Mouse (Mus musculus) midbrain, embryonic 10.5 days (tissue): ENCODE results near the gene Cdiptos. TPM values are rescaled to one million over a fixed set of nuclear protein-coding genes. Genes with fewer than 3 reads are reported as not detected.

Experiments used
- DNase-seq: peaks from one replicate; pipeline ENCODE4 v3.0.0-alpha.2; 2017; ENCODE audit warnings: low spot score
- H3K27ac ChIP-seq: fragments of 300-500 bp; sonication (generic); replicated peaks from 2 replicates; pipeline ENCODE4 v1.5.1; 2016; ENCODE audit warnings: mild to moderate bottlenecking
- H3K27me3 ChIP-seq: fragments of 300-500 bp; sonication (generic); 2 replicates; pipeline ENCODE4 v1.6.1; 2016; ENCODE audit warnings: low read depth, mild to moderate bottlenecking; ENCODE audit not compliant: poor library complexity, severe bottlenecking
- H3K36me3 ChIP-seq: fragments of 300-500 bp; sonication (generic); 2 replicates; pipeline ENCODE4 v1.6.1; 2016; ENCODE audit warnings: mild to moderate bottlenecking, moderate library complexity
- H3K4me1 ChIP-seq: fragments of 300-500 bp; sonication (generic); 2 replicates; pipeline ENCODE4 v1.6.1; 2016
- H3K4me3 ChIP-seq: fragments of 300-500 bp; sonication (generic); 2 replicates; pipeline ENCODE4 v1.5.1; 2016; ENCODE audit warnings: mild to moderate bottlenecking, moderate library complexity
- H3K9me3 ChIP-seq: fragments of 300-500 bp; sonication (generic); replicated peaks from 2 replicates; pipeline ENCODE4 v1.6.1; 2016; ENCODE audit warnings: mild to moderate bottlenecking
- WGBS: fragments of 180-500 bp; shearing (Covaris S2); methylation state at CpG from one replicate; pipeline ENCODE4 v1.1.7; 2016; 5-methylcytosine and 5-hydroxymethylcytosine counted together
- polyA plus RNA-seq: library from polyadenylated mRNA; unstranded; fragments of >200 nt; fragmentation: Nextera tagmentation; extraction: Ambion mirVana; gene quantifications from 2 replicates; pipeline ENCODE4 v1.2.1, GENCODE M21; 2016

Cdiptos gene
- polyA plus RNA-seq, 1 experiment from 2014 or later = 0.51 TPM

DNA sequence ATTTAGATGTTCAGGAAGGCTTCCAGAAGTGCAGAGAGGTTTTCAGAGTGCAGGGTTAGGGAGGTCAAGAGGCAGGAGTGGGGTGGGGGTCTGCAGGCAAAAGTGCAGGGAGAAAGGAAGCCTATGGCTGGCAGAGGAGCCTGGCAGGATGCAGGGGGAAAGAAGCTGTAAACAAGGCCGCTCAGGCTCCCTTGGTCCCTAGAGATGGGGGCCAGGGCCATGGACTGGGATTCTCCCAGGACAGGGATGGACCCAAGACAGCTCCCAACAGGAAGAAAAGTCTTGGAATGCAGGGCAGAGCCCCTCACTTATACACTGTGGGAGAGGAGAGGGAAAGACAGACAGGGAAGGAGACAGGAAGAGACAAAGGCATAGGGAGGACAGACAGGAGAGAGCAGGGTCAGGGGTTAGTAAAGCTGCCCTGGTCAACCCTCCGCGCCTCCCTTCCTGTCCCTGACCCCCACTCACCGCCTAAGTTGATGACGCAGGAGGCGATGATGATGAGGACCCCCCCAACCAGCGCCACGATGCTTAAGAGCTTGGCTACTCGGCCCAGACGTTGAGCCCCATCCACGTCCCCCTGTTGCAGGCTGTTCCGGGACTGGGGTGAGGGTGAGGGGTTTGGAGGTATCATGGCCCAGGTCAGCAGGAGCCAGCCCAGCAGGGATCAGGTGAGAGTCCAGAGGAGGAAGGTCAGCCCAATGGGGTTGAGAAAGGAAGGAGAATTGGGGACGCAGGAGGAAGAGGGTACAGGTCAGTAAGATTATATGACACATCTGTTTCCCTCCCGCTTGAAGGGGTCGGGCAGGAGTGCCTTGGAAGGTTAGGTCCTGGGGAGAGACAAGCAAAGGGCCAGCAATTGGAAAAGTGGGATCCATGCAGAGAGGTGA, 42.8 kb upstream of the Cdiptos start:
- Histone ChIP-seq H3K4me1 (peaks cover 98% of the 10 kb centered on the region), H3K4me3 (peak overlapping the region; percentile 88; the same call in 1 of the 2 replicates), H3K27me3 (no peaks in the 10 kb centered on the region), H3K9me3 (no peaks in the 10 kb centered on the region), H3K36me3 (peaks cover 45% of the 10 kb centered on the region), H3K27ac (peak overlapping the region; percentile 96)
- DNase-seq = no peak
- WGBS = 79% methylated on average over 15 of the region's 15 CpGs

DNA sequence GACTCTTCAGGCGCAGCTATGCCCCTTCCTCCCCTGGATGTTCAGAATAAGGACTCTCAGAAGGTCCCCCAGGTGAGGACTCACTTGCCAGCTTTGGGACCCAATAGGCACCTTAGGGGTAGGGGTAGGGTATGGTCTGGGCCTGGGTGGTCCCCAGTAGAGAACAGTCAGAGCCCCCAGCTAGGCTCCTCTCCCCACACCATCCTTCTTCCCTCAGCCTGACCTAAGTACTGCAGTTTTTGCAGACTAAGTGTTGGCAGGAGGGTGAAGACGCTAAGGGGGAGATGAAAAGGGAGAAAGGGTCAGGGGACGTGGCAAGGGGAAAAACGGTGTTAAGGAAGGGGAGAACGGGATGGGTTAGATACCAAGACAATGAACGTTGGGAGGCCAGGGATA, 42.0 kb upstream of the Cdiptos start:
- Histone ChIP-seq H3K36me3 (peaks cover 45% of the 10 kb centered on the region), H3K9me3 (no peaks in the 10 kb centered on the region), H3K4me3 (peak overlapping the region; percentile 14; the same call in 1 of the 2 replicates), H3K4me1 (peaks cover 91% of the 10 kb centered on the region), H3K27ac (peak overlapping the region; percentile 96), H3K27me3 (no peaks in the 10 kb centered on the region)
- WGBS = 65% methylated on average over 6 of the region's 6 CpGs
- no peak for DNase-seq

DNA sequence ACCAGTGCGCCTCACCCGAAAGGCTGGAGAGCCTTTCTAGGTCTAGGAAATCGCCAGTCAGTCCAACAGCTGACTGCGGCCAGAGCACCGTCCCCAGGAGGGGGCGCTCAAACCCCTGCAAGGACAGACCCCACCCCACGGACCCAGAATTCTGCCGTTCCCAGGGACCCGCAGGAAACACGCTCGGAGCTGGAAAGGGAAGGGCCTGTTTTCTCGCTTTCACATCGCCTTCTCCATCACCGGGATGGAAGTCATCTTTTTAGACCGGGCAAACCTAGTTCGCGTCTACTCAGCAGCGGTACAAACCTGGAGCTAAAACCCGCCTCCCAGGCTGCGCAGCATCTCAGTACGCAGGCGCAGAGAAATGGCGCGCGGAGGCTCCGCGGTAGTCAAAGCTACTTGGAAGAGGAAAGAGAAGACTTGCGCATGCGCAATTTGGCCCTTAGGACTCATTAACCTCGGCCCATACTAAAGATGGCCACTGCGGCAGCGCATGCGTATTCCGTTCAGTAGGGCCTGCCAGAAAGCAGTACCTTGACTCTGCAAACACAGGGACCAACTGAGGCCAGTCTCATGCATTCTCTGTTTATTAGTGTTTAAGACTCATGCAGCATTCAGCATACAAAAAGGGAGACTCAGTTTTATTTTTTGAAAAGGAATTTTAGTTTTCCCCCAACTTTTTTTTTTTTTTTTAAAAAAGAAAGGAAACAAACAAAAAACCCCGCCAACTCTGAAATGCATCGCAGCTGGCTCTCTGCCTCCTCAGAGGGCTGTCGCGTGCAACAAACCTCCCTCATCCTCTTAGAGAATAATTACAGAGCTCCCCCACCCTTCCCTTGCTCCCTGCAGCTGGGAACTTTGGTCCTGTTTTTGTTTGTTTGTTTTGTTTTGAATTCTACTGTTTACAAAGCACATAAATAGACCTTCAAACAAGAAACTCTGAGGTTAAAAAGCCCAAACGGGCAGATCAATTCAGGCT, 41.4 kb upstream of the Cdiptos start, which contains the start of gene Pagr1a:
Gene Pagr1a, minus strand, starts transcription at position 382 of the 979 bp plus-strand sequence.
- DNase-seq = peak; percentile 99
- WGBS = 6% methylated on average over 39 of the region's 39 CpGs
- Histone ChIP-seq H3K4me1 (peaks cover 84% of the 10 kb centered on the region), H3K27me3 (no peaks in the 10 kb centered on the region), H3K27ac (peak within 1 kb of the TSS; percentile 96), H3K4me3 (peak within 1 kb of the TSS; percentile 91), H3K9me3 (no peaks in the 10 kb centered on the region), H3K36me3 (peaks cover 45% of the 10 kb centered on the region)

DNA sequence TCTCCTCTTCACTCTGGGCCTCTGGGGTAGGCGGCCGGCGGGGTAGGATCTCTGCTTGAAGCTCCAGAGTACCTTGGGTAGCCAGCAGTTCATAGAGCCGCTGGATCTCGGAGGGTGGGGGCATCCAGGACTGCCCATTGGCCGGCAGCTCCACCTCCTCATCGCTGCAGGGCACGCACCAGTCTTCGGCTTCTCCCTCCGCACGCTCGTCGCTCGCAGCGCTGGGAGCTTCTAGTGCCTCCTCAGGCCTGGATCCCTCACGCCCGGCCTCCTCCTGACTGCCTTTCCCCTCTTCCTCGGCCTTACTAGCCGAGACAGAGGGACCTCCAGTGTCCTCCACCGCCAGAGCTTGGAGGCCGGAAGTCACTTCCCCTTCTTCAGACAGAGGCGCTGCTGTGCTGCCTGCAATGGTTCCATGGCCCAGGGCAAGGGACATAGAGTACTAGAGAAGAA, 40.6 kb upstream of the Cdiptos start:
- WGBS = under 1% methylated on average over 22 of the region's 22 CpGs
- Histone ChIP-seq H3K27me3 (no peaks in the 10 kb centered on the region), H3K4me3 (peak overlapping the region; percentile 91), H3K9me3 (no peaks in the 10 kb centered on the region), H3K4me1 (peaks cover 80% of the 10 kb centered on the region), H3K27ac (peak overlapping the region; percentile 96), H3K36me3 (peaks cover 44% of the 10 kb centered on the region)
- no peak for DNase-seq

DNA sequence TGATC, 40.4 kb upstream of the Cdiptos start, which contains the start of gene Pagr1b:
Gene Pagr1b, minus strand, starts transcription at position 4 of the 5 bp plus-strand sequence.
- no peak for DNase-seq
- H3K4me1 ChIP-seq = peaks cover 79% of the 10 kb centered on the region

DNA sequence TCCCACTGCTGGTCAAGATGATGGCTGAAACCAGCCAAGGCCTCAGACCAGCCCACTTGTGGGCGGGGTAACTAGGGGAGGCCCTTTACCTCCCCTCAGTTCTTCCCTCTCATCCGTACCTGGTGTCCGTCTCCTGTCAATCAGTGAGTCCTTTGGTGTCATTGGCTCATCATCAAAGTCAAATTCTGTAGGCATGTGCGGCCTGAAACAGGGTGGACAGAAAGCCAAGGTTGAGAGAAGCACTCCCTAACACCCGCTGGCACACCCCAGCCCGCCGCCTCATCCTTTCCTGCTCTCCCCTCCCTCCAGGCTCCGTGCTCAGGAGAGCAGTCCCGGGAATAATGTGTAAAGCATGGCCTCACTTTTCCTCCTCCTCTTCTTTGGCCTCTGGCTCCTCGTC, 40.2 kb upstream of the Cdiptos start:
- H3K4me1 ChIP-seq = peaks cover 77% of the 10 kb centered on the region
- H3K27ac ChIP-seq = peak overlapping the region; percentile 96
- peak overlapping the region; percentile 91 for H3K4me3 ChIP-seq
- H3K27me3 ChIP-seq = no peaks in the 10 kb centered on the region
- H3K9me3 ChIP-seq = no peaks in the 10 kb centered on the region
- WGBS = 3% methylated on average over 10 of the region's 10 CpGs
- peaks cover 43% of the 10 kb centered on the region for H3K36me3 ChIP-seq
- peak; percentile 51 for DNase-seq

More for the DNA sequence above, 40.4 kb upstream of the Cdiptos start, which contains the start of gene Pagr1b:
- H3K36me3 ChIP-seq = peaks cover 43% of the 10 kb centered on the region
- no peaks in the 10 kb centered on the region for H3K9me3 ChIP-seq
- H3K4me3 ChIP-seq = peak within 1 kb of the TSS; percentile 91
- H3K27ac ChIP-seq = peak within 1 kb of the TSS; percentile 96
- no peaks in the 10 kb centered on the region for H3K27me3 ChIP-seq

DNA sequence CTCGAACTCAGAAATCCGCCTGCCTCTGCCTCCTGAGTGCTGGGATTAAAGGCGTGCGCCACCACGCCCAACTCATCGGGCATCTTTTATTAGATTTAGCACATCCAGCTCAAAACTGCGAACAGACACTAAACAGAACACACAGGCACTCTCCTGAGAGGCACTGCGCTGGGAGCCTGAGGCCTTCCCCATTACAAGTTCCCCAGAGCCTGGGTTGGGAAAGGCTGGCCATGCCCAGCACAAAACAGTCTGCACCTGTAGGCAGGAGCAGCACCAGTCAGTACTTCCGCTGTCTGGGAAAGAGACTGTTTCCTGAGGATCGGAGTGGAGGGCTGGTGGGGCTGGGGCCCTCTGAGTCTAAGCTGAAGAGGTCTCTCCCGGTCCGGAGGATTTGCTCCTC, 39.1 kb upstream of the Cdiptos start:
- 93% methylated on average over 12 of the region's 12 CpGs for WGBS
- Histone ChIP-seq H3K27ac (peak overlapping the region; percentile 38; the same call in 1 of the 2 replicates), H3K4me1 (peaks cover 66% of the 10 kb centered on the region), H3K27me3 (no peaks in the 10 kb centered on the region), H3K4me3 (peak overlapping the region; percentile 91), H3K9me3 (no peaks in the 10 kb centered on the region), H3K36me3 (peaks cover 47% of the 10 kb centered on the region)
- DNase-seq = no peak

DNA sequence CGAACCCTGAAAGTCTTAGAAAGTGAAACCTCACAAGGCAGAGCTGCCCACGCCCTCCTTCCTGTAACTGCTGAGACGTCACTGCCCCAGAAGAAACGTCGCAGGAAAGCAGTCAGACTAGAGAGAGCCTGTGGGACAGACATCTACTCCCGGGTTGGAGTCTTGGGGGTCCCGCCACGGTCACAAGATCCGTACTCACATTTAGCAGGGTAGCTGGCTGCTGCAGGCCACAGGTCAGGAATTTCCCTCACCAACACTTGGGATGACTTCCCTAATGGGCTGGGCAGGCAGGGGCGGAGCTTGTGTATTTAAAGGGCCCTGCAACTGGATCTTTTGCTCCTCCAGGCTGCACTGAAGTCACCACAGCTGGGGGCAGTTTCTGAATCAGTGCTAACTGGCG, 38.4 kb upstream of the Cdiptos start, which contains the start of gene Mvp:
Gene Mvp, minus strand, starts transcription at position 302 of the 400 bp plus-strand sequence.
- DNase-seq = no peak
- Histone ChIP-seq H3K27me3 (no peaks in the 10 kb centered on the region), H3K4me1 (peaks cover 60% of the 10 kb centered on the region), H3K36me3 (peaks cover 47% of the 10 kb centered on the region), H3K4me3 (peak within 1 kb of the TSS; percentile 91), H3K27ac (peak within 1 kb of the TSS; percentile 38), H3K9me3 (no peaks in the 10 kb centered on the region)
- 79% methylated on average over 11 of the region's 11 CpGs for WGBS

DNA sequence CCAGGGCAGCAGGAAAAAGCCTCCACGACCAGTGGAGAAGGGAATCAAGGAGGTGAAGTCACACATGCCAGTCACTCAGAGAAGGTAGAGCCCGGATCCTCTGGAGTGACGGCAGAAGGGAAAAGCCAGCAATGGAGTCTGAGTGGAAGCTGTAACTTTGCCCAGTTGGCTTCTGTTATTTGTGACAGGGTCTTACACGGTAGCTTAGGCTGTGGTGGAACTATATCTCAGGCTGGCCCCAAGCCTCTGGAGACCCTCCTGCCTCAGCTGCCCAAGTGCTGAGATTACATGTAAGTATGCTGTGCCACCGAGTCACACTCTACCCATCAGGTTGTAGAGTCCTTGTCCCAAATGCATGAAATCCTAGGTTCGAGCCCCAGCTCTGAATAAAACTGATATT, 37.5 kb upstream of the Cdiptos start:
- Histone ChIP-seq H3K4me3 (0 out of 2 replicates have a peak overlapping the region, but pooled peaks have one; percentile 3), H3K9me3 (no peaks in the 10 kb centered on the region), H3K36me3 (peaks cover 47% of the 10 kb centered on the region), H3K27ac (no peak overlapping the region), H3K27me3 (no peaks in the 10 kb centered on the region), H3K4me1 (peaks cover 58% of the 10 kb centered on the region)
- DNase-seq = no peak
- 95% methylated on average over 6 of the region's 6 CpGs for WGBS

DNA sequence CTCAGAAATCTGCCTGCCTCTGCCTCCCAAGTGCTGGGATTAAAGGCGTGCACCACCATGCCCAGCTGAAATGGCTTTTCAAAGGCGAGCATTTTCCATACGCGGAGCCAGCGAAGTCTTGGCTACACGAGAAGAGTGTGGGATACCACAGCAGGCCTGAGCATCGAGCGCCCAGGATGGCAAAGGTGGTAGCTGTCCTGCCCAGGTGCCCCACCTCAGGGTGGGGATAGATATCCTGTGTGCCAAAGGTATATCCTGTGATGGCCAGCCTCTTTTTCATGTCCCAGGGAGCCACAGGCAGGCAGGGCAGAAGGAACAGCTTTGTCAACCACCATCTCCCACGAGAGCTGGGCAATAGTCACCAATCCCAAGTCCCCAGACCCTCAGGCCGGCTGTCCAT, 36.9 kb upstream of the Cdiptos start:
- 96% methylated on average over 10 of the region's 10 CpGs for WGBS
- Histone ChIP-seq H3K4me1 (peaks cover 55% of the 10 kb centered on the region), H3K9me3 (no peaks in the 10 kb centered on the region), H3K4me3 (0 out of 2 replicates have a peak overlapping the region, but pooled peaks have one; percentile 3), H3K36me3 (peaks cover 47% of the 10 kb centered on the region), H3K27me3 (no peaks in the 10 kb centered on the region), H3K27ac (no peak overlapping the region)
- no peak for DNase-seq

DNA sequence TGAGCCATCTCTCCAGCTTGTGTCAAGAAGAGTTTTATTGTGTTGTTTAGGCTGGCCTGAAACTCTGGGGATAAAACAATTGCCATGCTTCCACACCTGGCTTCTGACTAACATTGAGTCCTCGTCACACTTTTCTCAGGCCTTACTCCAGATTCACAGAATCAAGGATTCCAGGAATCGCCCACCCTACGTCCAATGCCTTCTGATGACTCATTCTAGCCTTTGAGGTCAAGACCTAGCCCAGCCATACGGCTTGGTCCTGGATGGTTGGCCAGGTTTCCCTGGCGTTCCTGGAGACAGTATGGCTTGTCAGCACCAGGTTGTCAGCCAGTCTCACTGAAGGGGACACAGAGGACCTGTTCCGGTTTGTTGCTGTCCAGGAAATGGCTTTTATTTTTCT, 36.5 kb upstream of the Cdiptos start:
- no peak for DNase-seq
- no peaks in the 10 kb centered on the region for H3K9me3 ChIP-seq
- WGBS = 90% methylated on average over 6 of the region's 6 CpGs
- H3K4me1 ChIP-seq = peaks cover 50% of the 10 kb centered on the region
- no peak overlapping the region for H3K4me3 ChIP-seq
- H3K36me3 ChIP-seq = peaks cover 47% of the 10 kb centered on the region
- H3K27me3 ChIP-seq = no peaks in the 10 kb centered on the region
- no peak overlapping the region for H3K27ac ChIP-seq

DNA sequence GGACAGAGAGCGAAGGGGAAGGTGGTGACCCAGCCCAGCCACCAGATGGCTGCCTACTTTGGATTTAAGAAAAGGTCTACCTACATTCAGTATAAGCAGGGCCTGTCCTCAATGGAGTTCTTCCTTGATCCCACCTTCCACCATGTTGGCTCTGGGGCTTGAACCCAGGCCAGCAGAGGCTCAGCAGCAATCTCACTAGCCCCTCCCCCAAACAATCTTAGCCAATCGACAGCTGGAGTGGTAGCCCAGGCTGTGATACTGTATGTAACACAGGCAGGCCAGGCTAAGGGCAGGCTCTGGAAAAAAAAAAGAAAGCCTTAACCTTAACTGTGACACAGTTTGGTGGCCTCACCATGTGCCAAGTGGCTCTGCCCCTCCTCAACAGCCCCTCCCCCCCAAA, 35.8 kb upstream of the Cdiptos start:
- no peak for DNase-seq
- Histone ChIP-seq H3K27ac (peak overlapping the region; percentile 10; the same call in 1 of the 2 replicates), H3K4me3 (no peak overlapping the region), H3K9me3 (no peaks in the 10 kb centered on the region), H3K27me3 (no peaks in the 10 kb centered on the region), H3K4me1 (peaks cover 44% of the 10 kb centered on the region), H3K36me3 (peaks cover 47% of the 10 kb centered on the region)
- 70% methylated on average over 2 of the region's 2 CpGs for WGBS
